Mouse (Mus musculus) CH12.LX (cell line): ENCODE results near the gene Daxx. TPM values are rescaled to one million over a fixed set of nuclear protein-coding genes. Genes with fewer than 3 reads are reported as not detected.
A peak's percentile ranks its signal among the peaks of the same experiment; 100 is the strongest.
"Not testable (repeated sequence)": the region's sequence is repeated elsewhere in the genome, so short reads cannot be mapped to it uniquely, and the experiment has no call there.

Source experiments
- DNase-seq: peaks from one replicate; pipeline ENCODE4 v3.0.0-alpha.2; 2013; ENCODE audit errors: extremely low read depth
- H3K27ac ChIP-seq: 2 replicates; pipeline ENCODE4 v1.5.1; 2012; ENCODE audit warnings: low read depth, mild to moderate bottlenecking, control low read depth, moderate library complexity; ENCODE audit not compliant: insufficient read depth
- H3K27me3 ChIP-seq: replicated peaks from 2 replicates; pipeline ENCODE3; 2012; ENCODE audit warnings: inconsistent platforms
- H3K36me3 ChIP-seq, 2 experiments: replicated peaks in 1 of 2; 2 replicates each; pipeline versions ENCODE3 to v1.6.1; 2012; ENCODE audit warnings: inconsistent platforms in 1 of 2, low read length in 1 of 2, mild to moderate bottlenecking in 1 of 2, mixed read lengths in 1 of 2, moderate library complexity in 1 of 2; ENCODE audit not compliant: control insufficient read depth in 1 of 2, insufficient read depth in 1 of 2
- H3K4me1 ChIP-seq, 2 experiments: 2 replicates each; pipeline ENCODE4 v1.6.1; 2012; ENCODE audit warnings: inconsistent platforms in 1 of 2, moderate library complexity in 1 of 2; ENCODE audit not compliant: insufficient read depth in 2 of 2, control insufficient read depth in 1 of 2
- H3K4me2 ChIP-seq: 2 replicates; pipeline ENCODE4 v1.6.1; 2012; ENCODE audit warnings: low read depth, mild to moderate bottlenecking, control low read depth; ENCODE audit not compliant: poor library complexity, insufficient read depth, severe bottlenecking
- H3K4me3 ChIP-seq, 3 experiments: fragments of 150-350 bp in 1 of 3; sonication (generic) in 1 of 3; replicated peaks in 1 of 3; 2 replicates each; pipeline versions ENCODE3 to v1.5.1; 2011 to 2012; ENCODE audit warnings: low read depth in 2 of 3, low read length in 2 of 3, mild to moderate bottlenecking in 2 of 3, moderate library complexity in 2 of 3, control low read depth in 1 of 3, improper control_type of control experiment in 1 of 3, inconsistent platforms in 1 of 3, mixed read lengths in 1 of 3; ENCODE audit not compliant: poor library complexity in 1 of 3
- H3K79me2 ChIP-seq: replicated peaks from 2 replicates; pipeline ENCODE4 v1.6.1; 2012; ENCODE audit warnings: mild to moderate bottlenecking, moderate library complexity; ENCODE audit not compliant: control insufficient read depth, poor library complexity, insufficient read depth, severe bottlenecking; ENCODE audit errors: extremely low read depth
- H3K9ac ChIP-seq: 2 replicates; pipeline ENCODE4 v1.6.1; 2012; ENCODE audit warnings: low read depth, mild to moderate bottlenecking, control low read depth, moderate library complexity; ENCODE audit not compliant: insufficient read depth
- H3K9me3 ChIP-seq: replicated peaks from 2 replicates; pipeline ENCODE3; 2012; ENCODE audit warnings: low read length, inconsistent platforms, mixed read lengths
- BHLHE40 ChIP-seq: IDR thresholded peaks from 2 replicates; pipeline ENCODE4 v1.6.1; 2011; ENCODE audit warnings: mild to moderate bottlenecking, low read depth, low read length, improper control_type of control experiment
- CHD2 ChIP-seq: IDR thresholded peaks from 2 replicates; pipeline ENCODE4 v1.6.1; 2011; ENCODE audit warnings: low read length, improper control_type of control experiment
- CTCF ChIP-seq, 2 experiments: IDR thresholded peaks in 1 of 2; conservative IDR thresholded peaks in 1 of 2; 2 replicates each; pipeline ENCODE4 v1.5.1; 2011 to 2012; ENCODE audit warnings: low read depth in 2 of 2, low read length in 2 of 2, improper control_type of control experiment in 1 of 2, inconsistent platforms in 1 of 2, mild to moderate bottlenecking in 1 of 2, moderate library complexity in 1 of 2
- ELF1 ChIP-seq: IDR thresholded peaks from 2 replicates; pipeline ENCODE4 v1.6.1; 2014; ENCODE audit warnings: low read depth, mild to moderate bottlenecking, inconsistent platforms, low read length, improper control_type of control experiment
- EP300 ChIP-seq: IDR thresholded peaks from 2 replicates; pipeline ENCODE4 v1.6.1; 2011; ENCODE audit warnings: low read length, improper control_type of control experiment
- HCFC1 ChIP-seq: IDR thresholded peaks from 2 replicates; pipeline ENCODE4 v1.6.1; 2012; ENCODE audit warnings: low read depth, mild to moderate bottlenecking, inconsistent platforms, low read length, improper control_type of control experiment
- IRF4 ChIP-seq: IDR thresholded peaks from 2 replicates; pipeline ENCODE4 v1.6.1; 2014; ENCODE audit warnings: low read depth, mild to moderate bottlenecking, inconsistent platforms, low read length, improper control_type of control experiment
- JUN ChIP-seq: IDR thresholded peaks from 2 replicates; pipeline ENCODE4 v1.6.1; 2011; ENCODE audit warnings: low read depth, mild to moderate bottlenecking, low read length, improper control_type of control experiment, moderate library complexity; ENCODE audit not compliant: insufficient read depth
- JUND ChIP-seq: conservative IDR thresholded peaks from 2 replicates; pipeline ENCODE4 v1.6.1; 2011; ENCODE audit warnings: low read depth, low read length, improper control_type of control experiment
- MAFK ChIP-seq: IDR thresholded peaks from 2 replicates; pipeline ENCODE4 v1.6.1; 2011; ENCODE audit warnings: low read length, improper control_type of control experiment; ENCODE audit not compliant: insufficient replicate concordance
- MAX ChIP-seq: IDR thresholded peaks from 2 replicates; pipeline ENCODE4 v1.6.1; 2011; ENCODE audit warnings: low read length, improper control_type of control experiment
- MEF2A ChIP-seq: IDR thresholded peaks from 2 replicates; pipeline ENCODE4 v1.6.1; 2014; ENCODE audit warnings: low read depth, mild to moderate bottlenecking, inconsistent platforms, low read length, improper control_type of control experiment, borderline replicate concordance
- MYC ChIP-seq: IDR thresholded peaks from 2 replicates; pipeline ENCODE4 v1.6.1; 2011; ENCODE audit warnings: low read depth, mild to moderate bottlenecking, improper control_type of control experiment, low read length
- NRF1 ChIP-seq: IDR thresholded peaks from 2 replicates; pipeline ENCODE4 v1.6.1; 2014; ENCODE audit warnings: low read depth, mild to moderate bottlenecking, inconsistent platforms, low read length, improper control_type of control experiment, moderate library complexity
- POLR2A ChIP-seq: IDR thresholded peaks from 2 replicates; pipeline ENCODE4 v1.6.1; 2011; ENCODE audit warnings: low read depth, mild to moderate bottlenecking, improper control_type of control experiment, low read length
- POLR2AphosphoS2 ChIP-seq: IDR thresholded peaks from 2 replicates; pipeline ENCODE4 v1.6.1; 2011; ENCODE audit warnings: low read depth, low read length, improper control_type of control experiment
- RAD21 ChIP-seq: IDR thresholded peaks from 2 replicates; pipeline ENCODE4 v1.6.1; 2011; ENCODE audit warnings: low read depth, mild to moderate bottlenecking, low read length, improper control_type of control experiment, moderate library complexity
- SMC3 ChIP-seq: IDR thresholded peaks from 2 replicates; pipeline ENCODE4 v1.6.1; 2011; ENCODE audit warnings: low read depth, low read length, improper control_type of control experiment
- ZC3H11A ChIP-seq: IDR thresholded peaks from 2 replicates; pipeline ENCODE4 v1.6.1; 2012; ENCODE audit warnings: low read depth, mild to moderate bottlenecking, inconsistent platforms, low read length, improper control_type of control experiment
- ZKSCAN1 ChIP-seq: IDR thresholded peaks from 2 replicates; pipeline ENCODE4 v1.6.1; 2012; ENCODE audit warnings: low read depth, inconsistent platforms, low read length, improper control_type of control experiment, borderline replicate concordance
- ZMIZ1 ChIP-seq: IDR thresholded peaks from 2 replicates; pipeline ENCODE4 v1.6.1; 2012; ENCODE audit warnings: low read depth, mild to moderate bottlenecking, inconsistent platforms, low read length, improper control_type of control experiment
- dilution Hi-C: fragments of 300-500 bp; cut with MboI; formaldehyde crosslinking; loops from 2 replicates; pipeline ENCODE4 v1.14.3; 2020; ENCODE audit warnings: low sequenced_read_pairs; ENCODE audit not compliant: extremely low pct_unique_long_range_greater_than_20kb, extremely low pct_ligation_motif_present
- in situ Hi-C: fragments of 300-500 bp; cut with MboI; formaldehyde crosslinking; loops from 3 replicates; pipeline ENCODE4 v1.14.3; 2019; ENCODE audit warnings: low sequenced_read_pairs, low pct_ligation_motif_present, low pct_unique_long_range_greater_than_20kb, mixed read lengths
- polyA plus RNA-seq: library from polyadenylated mRNA; unstranded; fragments of >175 nt; gene quantifications from 2 replicates; pipeline ENCODE4 v1.2.1, GENCODE M21; 2012; ENCODE audit warnings: low read depth; ENCODE audit not compliant: insufficient read length
- total RNA-seq, 2 experiments: library from RNA; depleted of rRNA; stranded (reverse); fragments of 300-350 nt in 1 of 2; fragments of >200 nt in 1 of 2; gene quantifications; 2 replicates each; pipeline ENCODE4 v1.2.3; 2012 to 2014

Gene Daxx
- total and polyA plus RNA-seq, 3 experiments = 32.3 to 53.0 (median 33.8) TPM

DNA sequence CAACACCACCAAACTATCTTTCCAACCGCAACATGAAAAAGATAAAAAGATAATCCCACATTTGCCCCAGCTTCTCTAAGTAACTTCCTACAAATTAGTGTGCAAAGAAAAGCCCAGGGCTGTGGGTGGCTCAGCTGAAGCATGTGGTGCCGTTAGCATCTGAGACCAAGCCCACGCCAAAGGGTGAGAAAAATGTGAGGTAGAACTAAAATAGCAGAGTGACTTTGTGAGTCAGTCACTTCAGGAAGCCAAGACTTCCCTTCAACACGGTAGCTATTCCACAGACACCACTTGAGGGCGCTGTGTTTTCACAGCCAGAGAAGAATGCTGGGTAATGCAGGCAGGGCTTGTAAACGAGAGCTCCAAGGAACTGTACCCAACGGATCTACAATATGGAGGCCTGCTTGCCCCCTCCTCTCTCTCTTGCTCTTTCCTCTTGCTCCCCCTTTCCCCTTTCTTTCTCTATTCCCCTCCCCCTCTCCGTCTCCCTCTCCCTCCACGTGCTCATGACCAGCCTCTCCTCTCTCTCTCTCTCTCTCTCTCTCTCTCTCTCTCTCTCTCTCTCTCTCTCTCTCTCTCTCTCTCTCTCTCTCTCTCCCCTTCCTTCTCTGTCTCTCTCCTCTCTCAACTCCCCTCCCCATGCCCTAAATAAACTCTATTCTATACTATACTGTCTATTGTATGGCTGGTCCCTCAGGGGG is 43.7 kb upstream of the Daxx start:
- Histone ChIP-seq H3K27ac (no peak overlapping the region), H3K4me1 (peaks cover 0 to 6% of the 10 kb centered on the region in 2 experiments; a peak in 3 of 4 replicates), H3K9ac (no peak overlapping the region), H3K4me3 (no peak overlapping the region), H3K4me2 (0 out of 2 replicates have a peak overlapping the region, but pooled peaks have one; percentile 18), H3K9me3 (no peaks in the 10 kb centered on the region), H3K36me3 (peaks cover 0 to 5% of the 10 kb centered on the region in 2 experiments), H3K79me2 (no peaks in the 10 kb centered on the region), H3K27me3 (no peaks in the 10 kb centered on the region)
- dilution Hi-C loops (no loop called here), in situ Hi-C loops (no loop called here)
- DNase-seq = peak; percentile 85
- TF ChIP-seq JUND (0 out of 2 replicates have a peak, but pooled peaks have one; percentile 21), BHLHE40 (peak; percentile 52), HCFC1 (peak; percentile 38; the same call in 1 of the 2 replicates), IRF4 (peak; percentile 47; the same call in 1 of the 2 replicates), CTCF (conservative IDR thresholded peaks at IDR 0.05 in 1 of 2, IDR thresholded peaks at IDR 0.05 in 1 of 2; ENCODE audit: low read depth in 2 of 2, low read length in 2 of 2) (peak; percentile 78 to 81), EP300 (0 out of 2 replicates have a peak, but pooled peaks have one; percentile 35), CHD2 (peak; percentile 55), MAFK (no peak), NRF1 (0 out of 2 replicates have a peak, but pooled peaks have one; percentile 29), ELF1 (peak; percentile 65), SMC3 (peak; percentile 40), JUN (no peak), MYC (peak; percentile 74; the same call in 1 of the 2 replicates), ZMIZ1 (no peak), ZC3H11A (no peak), POLR2A (0 out of 2 replicates have a peak, but pooled peaks have one; percentile 17), MAX (peak; percentile 67), ZKSCAN1 (no peak), POLR2AphosphoS2 (no peak), RAD21 (peak; percentile 47), MEF2A (peak; percentile 66; the same call in 1 of the 2 replicates)

DNA sequence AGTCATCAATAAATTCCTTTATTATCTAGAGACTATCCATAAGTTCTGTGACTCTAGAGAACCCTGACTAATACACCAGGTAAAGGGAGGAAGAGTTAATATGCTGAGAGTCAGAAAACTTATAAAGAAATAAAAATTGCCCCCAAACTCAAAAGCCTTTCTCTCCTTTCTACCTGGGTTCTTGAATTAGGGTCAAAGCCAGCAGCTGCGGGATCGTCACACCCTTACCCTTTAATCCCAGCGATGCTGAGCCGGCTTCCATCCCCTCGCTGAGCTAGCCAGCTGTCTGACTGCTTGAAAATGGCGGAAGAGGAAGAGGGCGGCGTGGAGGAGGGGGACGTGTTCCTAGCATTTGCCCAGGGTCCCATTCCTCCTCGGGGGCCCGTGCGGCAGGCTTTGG is 35.7 kb upstream of the Daxx start, which contains the start of gene Gm7029:
TSS of gene Gm7029 (plus strand) at position 301 of the 400 bp plus-strand sequence.
- in situ Hi-C loops = not testable (repeated sequence)

More for the DNA sequence above, 35.7 kb upstream of the Daxx start, which contains the start of gene Gm7029:
- H3K9me3 ChIP-seq, H3K27ac ChIP-seq, H3K4me2 ChIP-seq, DNase-seq, H3K4me3 ChIP-seq, H3K9ac ChIP-seq, H3K4me1 ChIP-seq, dilution Hi-C loops, H3K27me3 ChIP-seq, H3K79me2 ChIP-seq: not testable (repeated sequence)
- peaks cover 16 to 27% of the 10 kb centered on the region in 2 experiments for H3K36me3 ChIP-seq
